ENCODE assay signal across 8 mouse cellular contexts in genomic region chr13:12460443-12460842, GRCm38 (mm10). TPM values are rescaled to one million over a fixed set of nuclear protein-coding genes. Genes with fewer than 3 reads are reported as not detected.
DNase-seq lines count a peak whose midpoint lies in the region; ATAC-seq and TF ChIP-seq lines count a peak whose summit lies in the region.

No protein-coding gene starts in this region.

- peak overlapping the region; percentile 91; the same call in 1 of the 2 replicates for H3K27ac ChIP-seq in cortical plate, adult 2 months (ENCODE audit: insufficient read depth, low read length)
- peak overlapping the region; percentile 91 for H3K27ac ChIP-seq in kidney, adult 2 months (ENCODE audit: insufficient read depth, low read depth, low read length)
- no peak overlapping the region for H3K27ac ChIP-seq in limb, embryonic 12.5 days
- no peak overlapping the region for H3K27ac ChIP-seq in midbrain, embryonic 12.5 days (replicated peaks)

- H3K4me1 ChIP-seq in cortical plate, adult 2 months (ENCODE audit: control insufficient read depth, insufficient read depth, low read length) = no peaks in the 10 kb centered on the region
- peaks cover 15% of the 10 kb centered on the region for H3K4me1 ChIP-seq in kidney, adult 2 months (ENCODE audit: control insufficient read depth, insufficient read depth, low read length)
- H3K4me1 ChIP-seq in limb, embryonic 12.5 days (replicated peaks) = no peaks in the 10 kb centered on the region
- H3K4me1 ChIP-seq in midbrain, embryonic 12.5 days = peaks cover 11% of the 10 kb centered on the region; the same call in 1 of the 2 replicates

- TF ChIP-seq POLR2A in cortical plate, adult 2 months (IDR thresholded peaks at IDR 0.05; ENCODE audit: extremely low read depth, insufficient read depth, low read length) = no peak
- no peak for TF ChIP-seq POLR2A in kidney, adult 2 months (IDR thresholded peaks at IDR 0.05; ENCODE audit: low read depth, low read length)

- peak overlapping the region; percentile 99 for H3K4me3 ChIP-seq in cortical plate, adult 2 months (ENCODE audit: insufficient read depth, low read length)
- peak overlapping the region; percentile 99 for H3K4me3 ChIP-seq in kidney, adult 2 months (ENCODE audit: insufficient read depth, low read depth, low read length)
- peak overlapping the region; percentile 74 for H3K4me3 ChIP-seq in limb, embryonic 12.5 days (replicated peaks)
- peak overlapping the region; percentile 76 for H3K4me3 ChIP-seq in midbrain, embryonic 12.5 days

- H3K9ac ChIP-seq in limb, embryonic 12.5 days (replicated peaks) = peak overlapping the region; percentile 70
- H3K9ac ChIP-seq in midbrain, embryonic 12.5 days (replicated peaks) = peak overlapping the region; percentile 72

- under 1% methylated on average over 8 of the region's 8 CpGs for WGBS in kidney, adult 2 months
- WGBS in limb, embryonic 12.5 days = 13% methylated on average over 8 of the region's 8 CpGs
- 11% methylated on average over 8 of the region's 8 CpGs for WGBS in midbrain, embryonic 12.5 days

- no peak for ATAC-seq in limb, embryonic 12.5 days (ENCODE audit: insufficient number of reproducible peaks, insufficient read depth, low FRiP score, low TSS enrichment, low read depth)
- no peak for ATAC-seq in midbrain, embryonic 12.5 days (ENCODE audit: low FRiP score, low read depth)

- no peak for TF ChIP-seq CTCF in cortical plate, adult 2 months (IDR thresholded peaks at IDR 0.05; ENCODE audit: extremely low read depth, insufficient read depth, low read length)
- no peak for TF ChIP-seq CTCF in kidney, adult 2 months (conservative IDR thresholded peaks at IDR 0.05; ENCODE audit: insufficient read depth, insufficient read length, low read depth, low read length)

- no peaks in the 10 kb centered on the region for H3K27me3 ChIP-seq in kidney, adult 2 months (replicated peaks; ENCODE audit: control insufficient read depth, insufficient read depth, low read length)
- H3K27me3 ChIP-seq in limb, embryonic 12.5 days = no peaks in the 10 kb centered on the region
- no peaks in the 10 kb centered on the region for H3K27me3 ChIP-seq in midbrain, embryonic 12.5 days

- no peaks in the 10 kb centered on the region for H3K36me3 ChIP-seq in kidney, adult 2 months (ENCODE audit: control insufficient read depth, insufficient read depth, low read length)
- no peaks in the 10 kb centered on the region for H3K36me3 ChIP-seq in limb, embryonic 12.5 days
- H3K36me3 ChIP-seq in midbrain, embryonic 12.5 days = no peaks in the 10 kb centered on the region

- peak; percentile 36 to 46 for DNase-seq in urinary bladder, adult 18-20 months (ENCODE audit: low spot score in 2 of 2)
- no peak for DNase-seq in urinary bladder, postnatal 10 days (ENCODE audit: low spot score)
- peak; percentile 78 for DNase-seq in heart, adult 8-10 months (ENCODE audit: low spot score)
- peak; percentile 82 for DNase-seq in kidney, adult 2 months
- DNase-seq in spleen, postnatal 10 days (ENCODE audit: low spot score in 2 of 2) = peak; percentile 32 to 78

- no peaks in the 10 kb centered on the region for H3K9me3 ChIP-seq in limb, embryonic 12.5 days
- H3K9me3 ChIP-seq in midbrain, embryonic 12.5 days = no peaks in the 10 kb centered on the region

- H3K4me2 ChIP-seq in limb, embryonic 12.5 days = peak overlapping the region; percentile 83
- H3K4me2 ChIP-seq in midbrain, embryonic 12.5 days (replicated peaks) = peak overlapping the region; percentile 87

RNA-seq across cellular contexts. Expression of gene Lgals8, which starts 4.3 kb away (rescaled TPM):
- 35.1 and 36.9 TPM in 2 replicates for polyA plus RNA-seq in cortical plate, adult 2 months (2012; rRNA removed)
- total RNA-seq in heart, adult 8-10 months (2022) = 10 to 100 TPM; 34.5 to 41.1 (median 39.5) TPM
- polyA plus RNA-seq in kidney, adult 2 months (2012; rRNA removed) = 34.6 and 40.3 TPM in 2 replicates
- polyA plus RNA-seq in limb, embryonic 12.5 days (2016; fragmentation: Nextera tagmentation; extraction: Ambion mirVana) = 13.0 TPM in 2 replicates
- 11.8 and 14.1 TPM in 2 replicates for polyA plus RNA-seq in midbrain, embryonic 12.5 days (2016; fragmentation: Nextera tagmentation; extraction: Ambion mirVana)

RNA-seq across cellular contexts. Expression of gene Edaradd, which starts 59.8 kb away (rescaled TPM):
- polyA plus RNA-seq in cortical plate, adult 2 months (2012; rRNA removed) = 0.09 and 0.10 TPM in 2 replicates
- under 1 TPM in 1 of 4 experiments, not detected in 3; 0.16 TPM for total RNA-seq in heart, adult 8-10 months (2022)
- polyA plus RNA-seq in kidney, adult 2 months (2012; rRNA removed) = 0.53 and 0.55 TPM in 2 replicates
- polyA plus RNA-seq in limb, embryonic 12.5 days (2016; fragmentation: Nextera tagmentation; extraction: Ambion mirVana) = 2.3 and 2.5 TPM in 2 replicates
- 1.4 and 2.8 TPM in 2 replicates for polyA plus RNA-seq in midbrain, embryonic 12.5 days (2016; fragmentation: Nextera tagmentation; extraction: Ambion mirVana)

Comparison
In these comparisons a context has a peak if more than half of its experiments do, and no peak if none do; other contexts are left out.
1. H3K27ac ChIP-seq: peak in cortical plate, adult 2 months (single experiment) and kidney, adult 2 months (single experiment); none in limb, embryonic 12.5 days (single experiment) and midbrain, embryonic 12.5 days (single experiment).
2. Peak in every context shown above with its lines, with median percentiles within 50 percentile points of each other: H3K4me3 ChIP-seq.